Mouse (Mus musculus) megakaryocyte, embryonic 14.5 days (primary cell): Measurements from ENCODE around the gene Tpm4. TPM values are rescaled to one million over a fixed set of nuclear protein-coding genes. Genes with fewer than 3 reads are reported as not detected.
A peak's percentile ranks its signal among the peaks of the same experiment; 100 is the strongest.

Experiments
- H3K27me3 ChIP-seq: replicated peaks from 2 replicates; pipeline ENCODE3; 2012; ENCODE audit warnings: inconsistent platforms
- H3K36me3 ChIP-seq: replicated peaks from 2 replicates; pipeline ENCODE3; 2012; ENCODE audit warnings: low read length, inconsistent platforms, mixed read lengths
- H3K4me1 ChIP-seq: 2 replicates; pipeline ENCODE4 v1.6.1; 2012; ENCODE audit warnings: inconsistent platforms
- H3K4me3 ChIP-seq: replicated peaks from 2 replicates; pipeline ENCODE3; 2012; ENCODE audit warnings: moderate library complexity, mild to moderate bottlenecking, inconsistent platforms
- H3K9me3 ChIP-seq: 2 replicates; pipeline ENCODE4 v1.6.1; 2012; ENCODE audit warnings: inconsistent platforms
- FLI1 ChIP-seq: IDR thresholded peaks from 2 replicates; pipeline ENCODE4 v1.6.1; 2012; ENCODE audit warnings: low read length, inconsistent platforms, mixed read lengths
- GATA1 ChIP-seq: IDR thresholded peaks from 3 replicates; pipeline ENCODE4 v1.6.1; 2012; ENCODE audit warnings: mixed read lengths, low read length, inconsistent platforms, borderline replicate concordance
- polyA plus RNA-seq: library from polyadenylated mRNA; stranded (reverse); fragments of >175 nt; gene quantifications from 2 replicates; pipeline ENCODE4 v1.2.3, GENCODE M21; 2012; ENCODE audit warnings: low replicate concordance; ENCODE audit not compliant: insufficient read depth

The Tpm4 gene
- polyA plus RNA-seq, 1 experiment: 1,037 TPM

GRCm38 (mm10) chr8:72121997-72122396 lies 12.8 kb upstream of the Tpm4 start:
- Histone ChIP-seq H3K27me3 (no peaks in the 10 kb centered on the region), H3K4me1 (no peaks in the 10 kb centered on the region; the same call in 1 of the 2 replicates), H3K9me3 (peaks cover 13% of the 10 kb centered on the region), H3K36me3 (no peaks in the 10 kb centered on the region), H3K4me3 (no peak overlapping the region)
- no peak for TF ChIP-seq GATA1
- TF ChIP-seq FLI1: no peak

- Histone ChIP-seq H3K9me3 (peaks cover 15% of the 10 kb centered on the region), H3K4me3 (no peak overlapping the region), H3K36me3 (peaks cover 14% of the 10 kb centered on the region), H3K4me1 (peaks cover 47% of the 10 kb centered on the region), H3K27me3 (no peaks in the 10 kb centered on the region)
- TF ChIP-seq GATA1 (no peak), FLI1 (no peak)
Measured at GRCm38 (mm10) chr8:72127834-72128233, 6.9 kb upstream of the Tpm4 start.

GRCm38 (mm10) chr8:72131251-72131650 lies 3.5 kb upstream of the Tpm4 start:
- TF ChIP-seq GATA1: no peak
- no peak for TF ChIP-seq FLI1

GRCm38 (mm10) chr8:72131901-72132300 lies 2.9 kb upstream of the Tpm4 start:
- peaks cover 4% of the 10 kb centered on the region; the same call in 1 of the 2 replicates for H3K9me3 ChIP-seq

More at GRCm38 (mm10) chr8:72131251-72131650, 3.5 kb upstream of the Tpm4 start:
- Histone ChIP-seq H3K36me3 (peaks cover 14% of the 10 kb centered on the region), H3K9me3 (peaks cover 4% of the 10 kb centered on the region; the same call in 1 of the 2 replicates), H3K27me3 (no peaks in the 10 kb centered on the region), H3K4me1 (peaks cover 72% of the 10 kb centered on the region), H3K4me3 (peak overlapping the region; percentile 9)

GRCm38 (mm10) chr8:72132417-72132816 lies 2.4 kb upstream of the Tpm4 start:
- Histone ChIP-seq H3K4me1 (peaks cover 81% of the 10 kb centered on the region), H3K4me3 (peak overlapping the region; percentile 5), H3K36me3 (peaks cover 18% of the 10 kb centered on the region), H3K9me3 (peaks cover 4% of the 10 kb centered on the region; the same call in 1 of the 2 replicates), H3K27me3 (no peaks in the 10 kb centered on the region)
- TF ChIP-seq FLI1 (no peak), GATA1 (no peak)

More at GRCm38 (mm10) chr8:72131901-72132300, 2.9 kb upstream of the Tpm4 start:
- Histone ChIP-seq H3K27me3 (no peaks in the 10 kb centered on the region), H3K36me3 (peaks cover 14% of the 10 kb centered on the region), H3K4me1 (peaks cover 76% of the 10 kb centered on the region), H3K4me3 (peak overlapping the region; percentile 76)
- no peak for TF ChIP-seq GATA1
- no peak for TF ChIP-seq FLI1

GRCm38 (mm10) chr8:72132891-72133290 lies 1.9 kb upstream of the Tpm4 start:
- peaks cover 85% of the 10 kb centered on the region for H3K4me1 ChIP-seq
- no peaks in the 10 kb centered on the region for H3K27me3 ChIP-seq
- H3K36me3 ChIP-seq: peaks cover 22% of the 10 kb centered on the region
- H3K4me3 ChIP-seq: peak overlapping the region; percentile 72
- peaks cover 3% of the 10 kb centered on the region; the same call in 1 of the 2 replicates for H3K9me3 ChIP-seq
- TF ChIP-seq FLI1: no peak
- no peak for TF ChIP-seq GATA1

- Histone ChIP-seq H3K4me3 (peak overlapping the region; percentile 72), H3K4me1 (peaks cover 88% of the 10 kb centered on the region), H3K27me3 (no peaks in the 10 kb centered on the region), H3K9me3 (no peaks in the 10 kb centered on the region), H3K36me3 (peaks cover 25% of the 10 kb centered on the region)
- TF ChIP-seq GATA1: no peak
- 0 out of 2 replicates have a peak, but pooled peaks have one; percentile 38 for TF ChIP-seq FLI1
Measured at GRCm38 (mm10) chr8:72133507-72133906, 1.3 kb upstream of the Tpm4 start.

- TF ChIP-seq FLI1 (no peak), GATA1 (no peak)
- peaks cover 45% of the 10 kb centered on the region for H3K36me3 ChIP-seq
- H3K9me3 ChIP-seq: no peaks in the 10 kb centered on the region
- H3K4me3 ChIP-seq: peak overlapping the region; percentile 96
- no peaks in the 10 kb centered on the region for H3K27me3 ChIP-seq
- peaks cover 88% of the 10 kb centered on the region for H3K4me1 ChIP-seq
Measured at GRCm38 (mm10) chr8:72135446-72136301, 899 bp downstream of the Tpm4 start.

- Histone ChIP-seq H3K27me3 (no peaks in the 10 kb centered on the region), H3K4me3 (peak overlapping the region; percentile 96), H3K9me3 (no peaks in the 10 kb centered on the region), H3K4me1 (peaks cover 88% of the 10 kb centered on the region), H3K36me3 (peaks cover 45% of the 10 kb centered on the region)
- no peak for TF ChIP-seq GATA1
- no peak for TF ChIP-seq FLI1
Measured at GRCm38 (mm10) chr8:72136302-72136978, 1.7 kb downstream of the Tpm4 start.

GRCm38 (mm10) chr8:72137431-72137830 lies 2.7 kb downstream of the Tpm4 start:
- TF ChIP-seq GATA1 (no peak), FLI1 (no peak)
- Histone ChIP-seq H3K36me3 (peaks cover 54% of the 10 kb centered on the region), H3K4me3 (peak overlapping the region; percentile 96), H3K27me3 (no peaks in the 10 kb centered on the region), H3K4me1 (peaks cover 88% of the 10 kb centered on the region), H3K9me3 (no peaks in the 10 kb centered on the region)
